Mouse (Mus musculus): Measurements from ENCODE around the gene Plekha3.

Plekha3 gene

DNA sequence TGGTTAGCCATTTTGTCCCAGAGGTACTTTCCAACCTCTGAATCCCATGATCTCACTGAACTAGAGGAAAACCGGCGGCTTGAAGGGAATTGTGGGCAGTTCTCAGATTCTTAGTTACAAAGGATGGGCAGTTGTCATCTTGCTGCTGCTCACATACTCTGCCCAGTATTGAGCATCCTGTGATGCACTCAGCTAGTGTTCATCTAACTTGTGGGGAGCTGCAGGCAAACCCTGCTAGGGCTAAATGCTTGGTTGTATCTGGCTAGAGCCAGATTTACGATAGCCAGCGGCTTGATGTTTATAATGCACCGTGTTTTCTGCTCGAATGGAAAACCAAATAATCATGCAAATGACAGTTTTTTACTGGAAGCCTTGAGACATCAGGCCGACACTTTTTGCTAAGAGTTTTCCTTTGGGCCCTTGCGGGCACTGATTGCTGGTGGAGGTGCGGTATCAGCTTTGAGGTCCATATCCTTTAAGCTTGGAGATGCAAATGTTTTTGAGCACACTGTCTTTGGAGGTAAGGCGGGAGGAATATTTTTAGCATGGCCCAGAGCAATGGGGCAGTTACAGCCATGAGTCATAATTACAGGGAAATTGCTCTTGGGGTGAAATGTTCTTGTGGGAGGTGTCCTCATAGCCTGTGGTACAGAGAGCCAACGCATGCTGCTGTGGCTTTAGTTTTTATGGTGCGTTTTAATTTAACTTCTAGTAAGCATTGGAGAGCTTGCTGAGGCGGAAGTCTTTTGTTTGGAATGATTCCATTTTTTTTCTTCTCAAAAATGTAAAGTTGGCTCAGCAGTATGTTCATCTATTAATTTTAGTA, 1.5 kb downstream of the Plekha3 start:
- DNase-seq = no peak

DNA sequence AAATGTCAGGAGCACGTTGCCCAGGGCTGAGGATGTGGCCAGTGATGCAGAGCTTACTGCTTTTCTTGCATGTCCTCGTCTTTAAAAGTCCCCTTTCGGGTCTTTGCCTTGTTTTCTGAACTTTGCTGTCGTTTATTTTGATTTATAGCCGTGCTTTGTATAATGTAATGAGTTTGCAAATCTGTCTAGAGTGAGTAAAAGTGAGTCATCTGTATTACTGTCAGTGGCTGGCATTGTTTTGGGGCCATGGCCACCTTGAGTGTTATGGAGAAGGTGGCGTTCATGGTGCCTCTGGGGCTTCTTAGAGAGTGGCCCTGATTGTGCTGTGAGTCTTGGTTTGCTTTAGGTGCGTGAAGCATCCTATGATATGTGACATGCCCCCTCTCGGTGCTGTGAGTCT, 7.2 kb downstream of the Plekha3 start:
- DNase-seq = no peak

DNA sequence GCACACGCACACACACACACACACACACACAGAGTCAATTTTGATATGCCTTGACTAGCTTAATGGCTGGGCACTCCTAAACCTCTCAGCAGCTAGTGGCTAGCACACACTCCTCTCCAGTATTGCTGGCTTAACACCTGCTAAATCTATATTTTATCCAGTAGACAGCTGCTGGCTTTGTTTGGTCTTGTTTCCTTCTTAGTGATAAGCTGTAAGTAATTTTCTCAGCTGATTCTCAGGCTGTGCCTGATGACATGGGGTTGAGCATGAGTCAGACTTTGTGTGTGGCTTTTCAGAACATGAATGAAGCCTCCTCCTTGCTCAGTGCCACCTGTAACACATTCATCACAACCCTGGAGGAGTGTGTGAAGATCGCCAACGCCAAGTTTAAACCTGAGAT, 11.9 kb downstream of the Plekha3 start:
- no peak for DNase-seq

DNA sequence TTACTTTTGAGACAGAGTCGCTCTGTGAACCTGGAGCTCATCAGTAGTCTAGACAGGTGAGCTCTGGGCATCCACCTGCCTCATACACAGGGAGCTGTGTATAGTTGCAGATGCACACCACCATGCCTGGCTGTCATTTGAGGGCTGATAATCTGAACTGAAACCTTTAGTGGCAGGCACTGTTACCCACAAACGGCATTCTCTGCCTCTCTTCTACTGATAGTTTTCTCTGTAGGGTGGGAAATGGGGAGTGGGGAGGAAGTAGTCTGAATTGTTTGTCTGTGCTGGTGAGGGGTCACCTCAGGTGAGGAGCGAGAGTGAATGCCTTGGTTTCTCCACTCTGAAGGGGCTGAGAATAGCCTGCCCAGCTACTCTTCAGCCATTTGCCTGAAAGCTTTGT, 12.5 kb downstream of the Plekha3 start:
- DNase-seq = no peak

DNA sequence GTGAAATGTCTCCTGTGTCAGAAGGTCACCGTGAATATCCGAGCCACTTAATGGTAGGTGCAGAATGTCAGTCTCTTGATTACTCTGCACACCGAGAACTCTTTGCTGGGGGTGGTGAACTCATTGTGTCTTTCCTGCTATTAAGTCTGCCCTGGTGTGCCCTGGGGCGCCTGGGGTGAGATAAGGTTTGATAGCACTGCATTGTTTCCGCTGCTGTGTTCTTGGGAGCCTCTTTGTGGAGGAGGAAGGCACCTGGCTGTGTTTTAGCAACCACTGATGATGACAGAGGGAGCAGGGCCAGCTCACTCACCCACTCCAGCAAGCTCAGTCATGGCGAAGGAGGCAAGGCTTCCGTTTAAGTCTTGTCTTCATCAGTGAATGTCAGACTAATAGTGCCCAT, 13.1 kb downstream of the Plekha3 start:
- no peak for DNase-seq

DNA sequence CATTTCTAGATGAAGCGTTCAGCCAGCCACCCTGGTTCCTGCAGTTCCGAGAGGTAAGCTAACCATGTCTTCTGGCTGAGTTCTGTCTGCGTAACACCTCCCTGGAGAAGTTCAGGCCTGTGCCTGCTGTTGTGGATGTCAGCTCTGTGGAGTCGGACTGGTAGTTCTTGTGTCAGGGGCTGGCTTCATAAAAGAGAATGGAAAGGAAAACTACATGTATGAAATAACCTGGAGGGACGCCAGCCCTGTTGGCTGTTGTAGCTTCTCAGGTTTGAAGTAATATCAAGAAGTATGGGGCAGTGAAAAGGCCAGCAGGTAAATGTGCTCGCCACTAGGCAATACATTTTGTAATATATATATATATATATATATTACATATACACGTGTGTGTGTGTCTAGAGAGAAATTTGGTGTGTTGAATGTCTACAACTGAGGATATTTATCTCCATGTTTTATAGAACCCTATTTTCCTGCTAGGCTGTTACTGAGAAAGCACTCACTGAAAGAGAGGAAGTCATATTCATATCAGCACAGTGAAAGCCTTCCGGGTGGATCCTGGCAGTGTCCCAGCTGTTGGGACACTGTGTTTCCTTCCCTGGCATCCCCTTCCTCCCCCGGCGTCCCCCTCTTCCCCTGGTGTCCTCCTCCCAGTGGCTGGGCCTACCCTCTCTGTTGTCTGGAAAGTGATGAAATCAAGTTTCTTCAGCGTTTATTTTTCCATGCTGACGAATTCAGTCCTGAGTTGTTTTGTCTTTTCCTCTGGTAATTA, 15.5 kb downstream of the Plekha3 start:
- peak in 1 of 2 experiments; percentile 14 for DNase-seq

DNA sequence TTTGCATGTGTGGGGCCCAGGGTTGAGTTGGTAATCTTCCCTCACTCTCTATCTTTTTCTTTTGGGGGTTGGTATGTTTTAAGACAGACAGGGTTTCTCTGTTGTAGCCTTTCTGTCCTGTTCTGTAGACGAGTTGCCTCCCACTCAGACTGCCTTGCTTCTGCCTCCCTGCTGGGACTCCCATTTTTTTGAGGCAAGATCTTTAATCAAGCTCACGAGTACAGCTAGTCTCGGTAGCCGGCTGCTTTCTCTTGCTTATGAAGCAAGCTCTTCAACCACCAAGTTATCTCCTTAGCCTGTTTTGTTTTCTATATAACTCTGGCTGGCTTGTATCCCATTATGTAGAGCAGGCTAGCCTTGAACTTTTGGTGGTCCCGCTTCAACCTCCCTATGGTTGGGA, 18.7 kb downstream of the Plekha3 start:
- no peak for DNase-seq

DNA sequence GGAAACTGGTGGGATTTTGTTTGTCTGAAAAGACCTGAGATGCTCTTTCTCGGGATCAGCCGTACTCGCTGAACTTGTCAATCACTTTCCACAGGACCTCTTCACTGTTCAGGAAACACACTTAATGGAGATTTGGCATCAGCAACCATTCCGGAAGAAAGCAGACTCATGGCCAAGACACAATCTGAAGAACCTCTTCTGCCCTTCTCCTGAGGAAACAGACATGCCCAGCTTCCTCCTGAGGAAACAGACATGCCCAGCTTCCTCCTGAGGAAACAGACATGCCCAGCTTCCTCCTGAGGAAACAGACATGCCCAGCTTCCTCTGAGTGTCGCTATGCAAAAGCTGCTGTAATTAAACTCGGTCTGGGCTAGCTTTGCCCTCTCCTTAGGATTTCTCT, 20.2 kb downstream of the Plekha3 start:
- no peak for DNase-seq

DNA sequence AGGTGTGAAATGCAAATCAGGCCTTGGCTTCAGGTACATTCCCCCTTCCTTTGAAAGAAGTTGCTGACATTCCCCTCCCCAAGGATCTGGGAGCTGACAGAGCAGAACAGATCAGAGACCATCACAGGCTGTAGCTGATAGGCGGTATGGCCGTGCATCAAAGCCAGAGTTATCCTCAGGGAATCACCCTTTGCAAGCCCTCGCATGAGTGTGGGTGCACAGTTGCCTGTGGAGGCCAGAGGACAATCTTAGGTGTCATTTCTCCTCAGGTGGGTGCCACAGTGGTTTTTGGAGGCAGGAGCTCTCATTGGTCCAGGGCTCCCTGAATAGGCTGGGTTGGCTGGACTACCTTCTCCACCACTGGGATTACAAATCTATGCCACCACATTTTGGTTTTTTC, 27.1 kb downstream of the Plekha3 start:
- no peak for DNase-seq

DNA sequence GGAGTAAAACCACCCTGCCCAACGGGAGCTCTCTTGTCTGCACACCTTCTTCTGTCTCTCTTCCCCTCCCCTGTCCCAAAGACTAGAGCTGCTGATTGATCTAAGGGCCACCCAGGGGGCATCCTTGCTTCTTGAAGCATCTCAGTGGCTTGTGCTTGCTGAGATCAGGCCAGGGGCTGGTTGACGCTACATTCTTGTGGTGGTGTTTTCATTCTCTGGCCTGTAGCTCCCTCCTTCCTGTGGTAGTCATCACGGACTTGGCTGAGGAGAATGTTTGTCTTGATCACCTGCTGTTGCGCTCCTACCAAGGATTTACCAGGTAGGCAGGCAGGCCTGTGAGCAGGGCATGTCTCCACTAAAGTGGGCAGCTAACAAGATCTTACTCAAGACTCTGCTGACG, 27.7 kb downstream of the Plekha3 start:
- DNase-seq = no peak

DNA sequence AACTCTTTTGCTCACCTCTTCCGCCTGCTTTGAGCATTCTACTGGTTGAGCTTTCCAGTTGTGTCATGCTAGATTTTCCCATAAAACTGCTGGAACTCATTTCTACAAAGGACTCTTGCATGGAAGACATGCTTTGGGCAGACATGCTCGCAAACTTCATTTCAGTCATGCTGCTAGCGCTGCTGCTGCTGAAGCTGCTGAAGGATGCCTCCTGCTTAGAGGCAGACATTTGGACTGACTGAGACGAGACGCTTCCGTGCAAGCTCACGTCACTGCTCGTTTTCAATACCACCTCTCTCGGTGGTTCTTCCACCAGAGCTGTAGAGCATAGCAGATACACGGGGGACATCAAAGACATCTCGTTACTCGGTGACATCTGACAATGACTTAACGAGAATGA, 30.6 kb downstream of the Plekha3 start:
- DNase-seq = no peak

DNA sequence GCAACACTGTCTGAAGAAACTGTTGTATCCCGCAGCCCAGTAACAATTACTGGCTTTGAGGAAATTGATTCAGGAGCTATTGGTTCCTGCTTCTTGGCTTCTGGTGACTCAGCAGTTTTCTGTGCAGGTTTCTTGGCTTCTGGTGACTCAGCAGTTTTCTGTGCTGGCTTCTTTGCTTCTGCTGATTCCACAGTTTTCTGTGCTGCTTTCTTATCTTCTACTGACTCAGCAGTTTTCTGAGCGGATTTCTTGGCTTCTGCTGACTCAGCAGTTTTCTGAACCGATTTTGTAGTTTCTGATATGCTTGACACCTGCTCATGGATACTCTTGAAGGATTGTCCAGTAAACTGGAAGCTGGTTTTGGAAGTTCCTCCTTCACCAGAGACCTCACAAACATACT, 33.4 kb downstream of the Plekha3 start:
- no peak for DNase-seq

DNA sequence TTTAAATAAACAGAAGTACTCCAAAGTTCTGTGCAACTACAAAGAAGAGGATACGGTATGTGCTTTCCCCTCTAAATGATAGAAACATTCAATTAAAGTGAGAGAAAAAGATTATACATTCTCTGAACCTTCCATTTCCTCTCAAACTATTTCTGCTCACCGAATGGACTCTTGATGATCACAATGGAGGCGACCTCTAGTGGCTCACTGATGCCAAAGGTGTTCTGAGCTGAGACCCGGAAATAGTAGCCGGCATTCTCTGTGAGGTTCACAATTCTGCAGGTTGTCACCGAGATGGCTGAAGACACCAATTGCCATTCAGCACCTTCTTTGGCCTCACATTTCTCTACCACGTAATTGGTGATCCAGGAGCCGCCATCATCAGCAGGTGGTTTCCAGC, 39.9 kb downstream of the Plekha3 start:
- DNase-seq = no peak

DNA sequence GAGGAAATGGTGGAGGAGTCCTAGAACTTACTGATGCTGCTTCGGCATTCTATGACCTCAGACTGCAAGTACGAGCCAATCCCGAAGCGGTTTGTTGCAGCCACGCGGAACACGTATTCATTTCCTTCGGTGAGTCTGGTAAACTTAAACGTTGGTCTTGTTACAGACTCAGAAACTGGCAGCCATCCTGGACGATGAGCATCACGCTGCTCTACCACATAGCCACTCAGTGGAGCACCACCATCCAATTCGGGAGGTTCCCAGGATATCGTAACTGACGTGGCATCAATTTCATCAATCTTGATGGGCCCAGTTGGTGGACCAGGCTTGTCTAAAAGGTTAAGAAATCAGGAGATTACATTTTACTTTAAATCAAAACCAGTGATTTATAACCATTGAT, 44.6 kb downstream of the Plekha3 start:
- DNase-seq = no peak
